Mouse (Mus musculus): ENCODE measurements around the gene Tmem120b. TPM values are rescaled to one million over a fixed set of nuclear protein-coding genes. Genes with fewer than 3 reads are reported as not detected.

Gene Tmem120b
- polyA plus RNA-seq, 1 experiment: 1.6 TPM

DNA sequence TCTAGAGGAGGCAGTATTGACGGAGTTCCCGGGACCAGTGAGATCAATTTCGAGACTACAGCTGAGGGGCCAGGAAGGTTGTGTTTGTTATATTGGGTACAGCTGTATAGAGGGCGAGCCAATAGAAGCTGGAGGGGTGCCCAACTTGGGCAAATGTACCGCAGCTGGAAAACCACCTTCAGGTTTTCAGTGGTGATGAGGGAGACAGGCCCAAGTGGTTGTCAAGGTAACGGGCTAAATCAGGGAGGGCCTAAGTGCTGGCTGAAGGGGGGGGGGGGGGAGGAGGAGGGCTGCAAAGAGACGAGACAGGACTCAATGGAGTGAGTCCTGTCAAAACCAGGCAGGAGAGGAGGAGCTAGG is 65.5 kb downstream of the Tmem120b start:
- H3K27ac ChIP-seq (ENCODE audit: insufficient read depth, low read depth, low read length): peak overlapping the region; percentile 26; the same call in 1 of the 2 replicates
- TF ChIP-seq POLR2A (IDR thresholded peaks at IDR 0.05; ENCODE audit: low read depth, low read length): no peak
- no peak for TF ChIP-seq CTCF (IDR thresholded peaks at IDR 0.05; ENCODE audit: extremely low read depth, insufficient read length, insufficient replicate concordance, low read depth, low read length)
- no peaks in the 10 kb centered on the region for H3K27me3 ChIP-seq (ENCODE audit: control insufficient read depth, insufficient read depth, low read length)
- peaks cover 30% of the 10 kb centered on the region for H3K4me1 ChIP-seq (ENCODE audit: control insufficient read depth, insufficient read depth, insufficient read length, low read length)
- no peak overlapping the region for H3K4me3 ChIP-seq (ENCODE audit: low read depth, low read length)
- whole genome bisulfite sequencing: 33% methylated on average over 7 of the region's 7 CpGs
- H3K36me3 ChIP-seq (ENCODE audit: control insufficient read depth, insufficient read depth, low read length): peaks cover 9% of the 10 kb centered on the region

- no peaks in the 10 kb centered on the region for H3K27me3 ChIP-seq (ENCODE audit: control insufficient read depth, insufficient read depth, low read length)
- H3K36me3 ChIP-seq (ENCODE audit: control insufficient read depth, insufficient read depth, low read length): peaks cover 9% of the 10 kb centered on the region
- H3K27ac ChIP-seq (ENCODE audit: insufficient read depth, low read depth, low read length): peak overlapping the region; percentile 94
- peak overlapping the region; percentile 38 for H3K4me3 ChIP-seq (ENCODE audit: low read depth, low read length)
- TF ChIP-seq POLR2A (IDR thresholded peaks at IDR 0.05; ENCODE audit: low read depth, low read length) (no peak), CTCF (IDR thresholded peaks at IDR 0.05; ENCODE audit: extremely low read depth, insufficient read length, insufficient replicate concordance, low read depth, low read length) (no peak)
- 17% methylated on average over 13 of the region's 13 CpGs for WGBS
- H3K4me1 ChIP-seq (ENCODE audit: control insufficient read depth, insufficient read depth, insufficient read length, low read length): peaks cover 30% of the 10 kb centered on the region
Observed at GRCm38 (mm10) chr5:123134186-123134874, 66.1 kb downstream of the Tmem120b start.

DNA sequence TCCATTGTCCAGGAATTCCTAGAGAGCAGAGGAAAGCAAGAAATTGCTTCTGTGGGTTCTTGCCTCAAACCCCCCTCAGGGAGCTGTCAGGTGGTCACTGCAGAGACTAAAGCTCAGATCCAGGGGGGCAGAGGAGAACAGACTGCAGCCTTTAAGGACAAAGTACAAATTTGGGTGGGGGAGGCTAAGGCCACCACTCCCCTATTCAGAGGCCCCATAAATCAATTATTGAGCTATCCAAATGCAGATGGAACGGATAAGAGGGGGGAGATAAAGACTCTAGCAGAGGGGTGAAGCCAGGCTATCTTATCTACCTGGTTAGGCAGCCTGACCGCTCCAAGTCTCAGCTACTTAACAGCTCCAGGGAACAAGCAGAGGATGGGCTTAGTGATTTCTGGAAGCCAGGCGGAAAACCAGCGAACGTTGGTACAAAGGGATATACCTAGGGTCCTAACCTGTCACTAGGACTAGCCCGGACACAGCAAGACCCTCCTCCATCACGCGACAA is 66.7 kb downstream of the Tmem120b start:
- TF ChIP-seq POLR2A (IDR thresholded peaks at IDR 0.05; ENCODE audit: low read depth, low read length): no peak
- TF ChIP-seq CTCF (IDR thresholded peaks at IDR 0.05; ENCODE audit: extremely low read depth, insufficient read length, insufficient replicate concordance, low read depth, low read length): no peak
- Histone ChIP-seq H3K27ac (ENCODE audit: insufficient read depth, low read depth, low read length) (peak overlapping the region; percentile 94), H3K36me3 (ENCODE audit: control insufficient read depth, insufficient read depth, low read length) (peaks cover 9% of the 10 kb centered on the region), H3K4me1 (ENCODE audit: control insufficient read depth, insufficient read depth, insufficient read length, low read length) (peaks cover 30% of the 10 kb centered on the region), H3K4me3 (ENCODE audit: low read depth, low read length) (peak overlapping the region; percentile 54), H3K27me3 (ENCODE audit: control insufficient read depth, insufficient read depth, low read length) (no peaks in the 10 kb centered on the region)
- 13% methylated on average over 8 of the region's 8 CpGs for WGBS

- H3K27me3 ChIP-seq (ENCODE audit: control insufficient read depth, insufficient read depth, low read length): no peaks in the 10 kb centered on the region
- peaks cover 9% of the 10 kb centered on the region for H3K36me3 ChIP-seq (ENCODE audit: control insufficient read depth, insufficient read depth, low read length)
- 7% methylated on average over 30 of the region's 30 CpGs for WGBS
- TF ChIP-seq CTCF (IDR thresholded peaks at IDR 0.05; ENCODE audit: extremely low read depth, insufficient read length, insufficient replicate concordance, low read depth, low read length) (no peak), POLR2A (IDR thresholded peaks at IDR 0.05; ENCODE audit: low read depth, low read length) (no peak; the same call in 1 of the 2 replicates)
- H3K27ac ChIP-seq (ENCODE audit: insufficient read depth, low read depth, low read length): peak overlapping the region; percentile 98
- H3K4me3 ChIP-seq (ENCODE audit: low read depth, low read length): peak overlapping the region; percentile 62
- H3K4me1 ChIP-seq (ENCODE audit: control insufficient read depth, insufficient read depth, insufficient read length, low read length): peaks cover 27% of the 10 kb centered on the region
Observed at GRCm38 (mm10) chr5:123135471-123136360, 67.5 kb downstream of the Tmem120b start.

GRCm38 (mm10) chr5:123136361-123137043 is 68.3 kb downstream of the Tmem120b start:
- Histone ChIP-seq H3K4me3 (ENCODE audit: low read depth, low read length) (peak overlapping the region; percentile 62), H3K36me3 (ENCODE audit: control insufficient read depth, insufficient read depth, low read length) (peaks cover 9% of the 10 kb centered on the region), H3K27me3 (ENCODE audit: control insufficient read depth, insufficient read depth, low read length) (no peaks in the 10 kb centered on the region), H3K4me1 (ENCODE audit: control insufficient read depth, insufficient read depth, insufficient read length, low read length) (peaks cover 27% of the 10 kb centered on the region), H3K27ac (ENCODE audit: insufficient read depth, low read depth, low read length) (peak overlapping the region; percentile 98)
- TF ChIP-seq CTCF (IDR thresholded peaks at IDR 0.05; ENCODE audit: extremely low read depth, insufficient read length, insufficient replicate concordance, low read depth, low read length) (no peak), POLR2A (IDR thresholded peaks at IDR 0.05; ENCODE audit: low read depth, low read length) (peak; percentile 53)
- WGBS: 2% methylated on average over 13 of the region's 13 CpGs

GRCm38 (mm10) chr5:123137044-123137909 is 69.1 kb downstream of the Tmem120b start:
- Histone ChIP-seq H3K36me3 (ENCODE audit: control insufficient read depth, insufficient read depth, low read length) (peaks cover 9% of the 10 kb centered on the region), H3K4me1 (ENCODE audit: control insufficient read depth, insufficient read depth, insufficient read length, low read length) (peaks cover 23% of the 10 kb centered on the region), H3K27ac (ENCODE audit: insufficient read depth, low read depth, low read length) (peak overlapping the region; percentile 98), H3K27me3 (ENCODE audit: control insufficient read depth, insufficient read depth, low read length) (no peaks in the 10 kb centered on the region), H3K4me3 (ENCODE audit: low read depth, low read length) (peak overlapping the region; percentile 62)
- TF ChIP-seq POLR2A (IDR thresholded peaks at IDR 0.05; ENCODE audit: low read depth, low read length) (0 out of 2 replicates have a peak, but pooled peaks have one; percentile 53), CTCF (IDR thresholded peaks at IDR 0.05; ENCODE audit: extremely low read depth, insufficient read length, insufficient replicate concordance, low read depth, low read length) (peak; percentile 8; the same call in 1 of the 2 replicates)
- whole genome bisulfite sequencing: under 1% methylated on average over 20 of the region's 20 CpGs

Measured in small intestine, adult 2 months (tissue).